Mouse (Mus musculus): ENCODE data around the gene Lamtor1.

DNA sequence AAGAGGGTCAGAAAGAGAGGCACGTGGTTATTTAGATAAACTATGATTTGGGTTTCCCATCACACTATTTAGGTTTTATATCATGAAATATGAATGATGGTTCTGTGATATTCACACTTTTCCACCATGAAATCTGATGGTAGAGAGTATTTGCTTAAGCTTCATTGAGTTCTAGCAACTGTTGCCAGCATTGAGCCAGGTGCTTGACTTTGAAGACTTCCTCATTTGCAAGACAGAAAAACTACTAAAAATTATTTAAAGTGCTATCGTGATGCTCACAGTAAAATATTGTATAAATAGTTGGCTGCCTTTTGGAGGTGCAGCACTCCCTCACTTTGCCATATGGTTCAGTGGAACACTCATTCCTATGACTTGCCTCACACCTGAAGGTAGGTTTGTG, 49.6 kb downstream of the Lamtor1 start:
- TF ChIP-seq EP300 (IDR thresholded peaks at IDR 0.05; ENCODE audit: low read depth) (no peak), CTCF (IDR thresholded peaks at IDR 0.05; ENCODE audit: low read depth) (no peak)

All from liver, embryonic 14.5 days (tissue).